Mouse (Mus musculus): Measurements from ENCODE around the gene Ccdc43.
A peak's percentile ranks its signal among the peaks of the same experiment; 100 is the strongest.
"Not testable (repeated sequence)": the region's sequence is repeated elsewhere in the genome, so short reads cannot be mapped to it uniquely, and the experiment has no call there.

The Ccdc43 gene

DNA sequence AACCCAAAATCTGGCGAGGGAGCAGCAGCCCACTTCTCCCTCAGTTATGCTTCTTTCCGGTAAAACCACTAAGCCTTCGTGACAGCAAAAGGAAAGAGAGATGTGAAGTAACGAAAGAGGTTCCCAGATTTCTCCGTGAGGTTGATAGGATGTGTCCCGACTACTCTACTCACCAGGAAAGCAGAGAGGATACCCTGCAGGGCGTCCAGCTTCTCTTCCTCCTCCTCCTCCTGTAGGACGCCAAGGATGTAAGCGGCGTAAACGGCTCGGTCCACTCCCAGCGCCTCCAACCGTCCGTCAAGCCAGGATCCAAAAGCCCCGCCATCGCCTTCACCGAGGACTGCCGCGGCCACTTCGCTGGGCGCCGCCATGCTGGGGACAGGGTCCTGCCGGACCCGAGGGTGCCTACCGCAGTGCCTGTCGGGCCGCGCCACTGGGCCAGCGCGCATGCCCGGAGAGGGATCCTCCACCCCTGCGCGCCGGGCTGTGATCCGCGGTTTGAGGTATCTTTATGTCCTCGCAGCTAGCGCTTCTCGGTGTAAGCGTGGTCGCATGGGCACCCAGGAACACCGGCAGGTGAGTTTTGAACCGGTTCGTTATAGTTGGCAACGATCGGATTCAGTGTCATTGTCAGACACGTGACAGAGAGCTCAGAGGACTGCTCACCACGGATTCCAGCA, at the start of gene Ccdc43:
Gene Ccdc43 (minus strand): TSS at position 445 of the 680 bp plus-strand sequence.
- DNase-seq (ENCODE audit: low spot score in 2 of 2) = peak; percentile 88 to 95

DNA sequence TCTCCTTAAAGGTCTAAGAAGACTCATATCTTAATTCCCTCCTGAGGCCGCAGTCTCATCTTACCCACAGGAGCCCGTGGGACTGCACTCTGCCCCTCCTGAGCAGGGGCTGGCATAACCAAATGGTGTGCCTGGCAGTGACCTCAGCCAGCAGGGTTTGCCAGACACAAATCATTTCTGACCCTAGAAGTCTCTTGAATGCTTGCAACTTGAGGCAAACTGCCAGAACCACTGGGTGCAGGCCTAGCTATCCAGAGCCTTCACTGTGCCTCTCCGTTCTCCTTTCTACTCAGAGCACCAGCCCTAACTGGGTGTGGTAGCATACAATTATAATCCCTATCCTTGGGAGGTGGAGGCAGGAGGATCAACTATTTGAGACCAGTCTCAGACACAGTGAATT, 47.2 kb upstream of the Ccdc43 start:
- DNase-seq (ENCODE audit: low spot score in 2 of 2) = no peak

DNA sequence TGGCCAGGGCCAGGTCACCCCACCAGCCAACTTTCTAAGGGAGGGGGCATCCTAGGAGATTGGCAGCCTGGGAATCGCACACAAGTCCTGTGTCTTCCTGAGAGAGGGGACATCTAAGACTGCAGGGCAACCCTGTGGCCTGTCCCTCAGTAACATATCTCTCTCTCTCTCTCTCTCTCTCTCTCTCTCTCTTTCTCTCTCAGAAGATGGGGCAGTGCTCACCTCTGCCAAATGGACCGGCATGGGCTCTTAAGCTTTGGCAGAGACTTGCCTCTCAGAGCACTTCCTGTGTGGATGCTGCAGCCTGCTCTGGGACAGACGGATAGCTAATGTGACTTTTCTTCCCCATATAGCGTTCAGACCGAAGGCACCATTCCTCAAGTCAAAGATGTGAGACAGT, 45.3 kb upstream of the Ccdc43 start:
- no peak for DNase-seq (ENCODE audit: low spot score in 2 of 2)

DNA sequence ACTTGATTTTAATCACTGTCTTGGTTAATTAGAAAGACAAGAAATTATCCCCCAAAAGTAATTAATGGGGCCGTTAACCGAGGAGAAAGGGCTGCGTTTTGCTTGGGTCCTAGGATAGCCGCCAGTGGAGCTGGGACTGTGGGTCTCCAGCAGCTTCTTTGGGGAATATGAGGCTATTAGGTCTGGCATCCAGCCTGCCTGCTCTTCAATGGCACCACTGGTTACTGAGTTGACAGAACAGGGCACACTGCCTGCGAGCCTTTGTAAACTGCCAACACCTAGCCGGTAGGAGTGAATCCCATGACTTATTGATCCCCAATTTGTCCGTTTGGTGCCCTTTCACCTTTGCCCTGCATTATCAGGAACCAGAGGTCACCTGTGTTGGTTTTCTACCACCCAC, 44.5 kb upstream of the Ccdc43 start:
- no peak for DNase-seq (ENCODE audit: low spot score in 2 of 2)

DNA sequence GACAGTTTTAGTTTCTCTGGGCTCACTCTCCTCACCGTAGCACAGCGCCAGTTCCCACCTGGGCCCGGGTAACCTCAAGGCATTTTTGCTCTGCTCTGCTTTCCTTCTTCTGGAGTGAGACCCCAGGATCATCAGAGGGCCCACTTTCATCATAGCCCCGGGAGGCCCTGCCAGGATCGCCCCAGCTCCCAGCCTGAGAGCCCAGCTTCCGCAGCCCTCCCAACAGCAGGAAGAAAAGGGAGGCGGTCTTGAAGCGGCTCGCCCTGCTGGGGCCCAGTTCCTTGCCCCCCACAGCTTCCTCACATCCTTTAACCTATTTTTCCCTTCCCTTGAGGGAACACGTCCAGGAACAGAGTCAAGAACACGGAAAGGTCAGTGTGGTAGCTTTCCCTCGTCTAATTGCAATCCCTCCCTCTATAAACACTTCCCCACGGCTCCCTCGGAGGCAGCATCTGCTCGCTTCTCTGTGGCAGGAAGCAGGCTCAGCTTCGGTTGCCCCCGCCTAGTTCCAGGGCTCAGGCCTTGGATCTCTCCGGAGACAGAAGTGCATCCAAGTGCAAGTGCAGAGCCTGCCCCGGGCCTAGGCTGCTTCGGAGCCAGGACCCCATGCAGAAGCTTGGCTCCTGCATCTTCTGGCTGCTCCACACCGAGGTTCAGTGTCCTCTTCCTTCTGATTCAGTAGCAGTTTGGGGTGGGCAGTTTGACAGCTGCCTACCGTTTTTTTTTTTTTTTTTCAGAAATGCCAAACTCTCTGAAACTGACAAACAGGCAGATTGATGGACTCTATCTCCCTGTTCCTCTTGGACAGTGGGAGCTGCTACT, 43.8 kb upstream of the Ccdc43 start:
- DNase-seq (ENCODE audit: low spot score in 2 of 2) = no peak

DNA sequence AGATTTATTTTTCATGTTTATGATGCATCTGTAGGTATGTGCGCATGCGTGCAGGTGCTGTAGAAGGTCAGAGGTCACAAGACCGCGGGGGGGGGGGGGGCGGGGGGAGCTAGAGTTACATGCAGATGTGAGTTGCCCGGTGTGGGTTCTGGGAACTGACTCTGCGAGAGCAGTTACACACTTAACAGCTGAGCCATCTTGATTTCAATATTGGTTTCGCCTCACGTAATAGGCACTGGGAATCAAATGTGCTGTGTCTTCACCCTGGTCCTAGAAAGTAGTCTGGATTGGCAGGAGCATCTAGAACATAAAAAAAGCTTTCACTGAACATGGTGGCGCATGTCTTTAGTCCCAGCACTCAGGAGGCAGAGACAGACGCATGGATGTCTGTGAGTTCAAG, 43.1 kb upstream of the Ccdc43 start:
- DNase-seq (ENCODE audit: low spot score in 2 of 2) = no peak

DNA sequence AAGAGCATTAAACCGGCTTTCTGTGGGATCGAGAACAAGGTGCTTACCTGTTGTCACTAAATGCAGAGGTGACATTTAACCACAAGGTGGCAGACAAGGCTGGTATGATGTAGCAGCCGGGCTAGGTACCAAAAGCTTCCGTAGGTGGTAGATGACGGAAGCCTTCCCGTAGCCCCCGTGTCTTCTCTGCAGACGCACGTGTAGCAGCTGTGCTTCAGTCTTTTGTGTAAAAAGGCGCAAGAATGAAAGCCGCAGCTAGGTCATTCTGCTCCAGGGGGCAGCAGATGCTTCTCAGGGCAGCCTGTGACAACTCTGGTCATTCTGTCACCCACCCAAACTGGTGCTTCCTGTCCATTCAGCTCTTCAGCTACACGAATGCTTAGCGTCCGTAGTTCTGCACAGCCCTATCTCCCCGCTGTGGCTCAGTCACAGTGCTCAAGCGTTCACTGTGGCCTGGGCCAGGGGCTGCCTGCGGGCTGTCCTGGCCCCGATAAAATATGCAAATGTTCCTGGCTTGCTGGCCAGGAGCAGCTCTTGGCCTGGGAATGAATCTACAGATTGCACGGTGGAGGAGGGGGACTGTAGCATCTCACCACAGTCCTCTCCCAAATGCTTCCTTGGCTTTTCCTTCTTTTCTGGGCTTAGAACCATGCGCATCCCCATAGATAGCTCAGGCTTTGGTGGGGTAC, 41.8 kb upstream of the Ccdc43 start:
- DNase-seq (ENCODE audit: low spot score in 2 of 2) = no peak

DNA sequence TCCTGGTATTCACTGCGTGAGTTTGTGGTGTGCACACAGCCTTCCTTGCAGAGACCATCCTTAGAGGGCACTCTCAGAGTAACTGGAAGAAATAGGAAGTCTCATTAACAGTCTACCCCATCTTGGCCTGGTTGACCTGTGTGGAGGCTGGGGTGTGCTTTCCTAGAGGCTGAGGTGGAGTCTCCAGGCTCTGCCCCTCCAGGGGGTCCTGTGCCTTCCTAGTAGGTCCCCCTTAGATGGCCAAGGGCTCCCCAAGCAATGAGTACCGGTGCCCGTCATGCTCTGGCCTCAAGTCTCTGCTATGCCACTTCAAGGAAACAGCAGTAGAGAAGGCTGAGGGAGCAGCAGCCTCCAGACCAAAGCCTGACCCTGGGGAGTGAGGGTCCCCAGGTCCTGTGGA, 40.5 kb upstream of the Ccdc43 start:
- DNase-seq (ENCODE audit: low spot score in 2 of 2) = no peak

DNA sequence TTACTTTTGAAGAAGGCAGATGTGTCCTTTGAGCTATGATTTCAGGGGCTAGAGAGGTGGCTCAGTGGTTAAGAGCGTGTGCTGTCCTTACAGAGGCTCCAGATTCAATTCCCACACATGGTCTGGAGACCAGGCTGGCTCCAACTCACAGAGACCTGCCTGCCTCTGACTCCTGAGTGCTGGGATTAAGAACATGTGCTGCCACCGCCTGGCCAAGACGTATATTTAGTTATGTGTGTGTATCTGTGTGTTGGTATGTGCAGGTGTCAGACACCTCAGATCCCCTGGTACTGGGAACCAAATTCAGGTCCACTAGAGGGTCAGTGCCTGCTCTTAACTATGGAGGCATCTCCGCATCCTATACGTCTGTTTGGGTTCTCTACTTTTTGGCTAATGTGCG, 37.4 kb upstream of the Ccdc43 start:
- no peak for DNase-seq (ENCODE audit: low spot score in 2 of 2)

DNA sequence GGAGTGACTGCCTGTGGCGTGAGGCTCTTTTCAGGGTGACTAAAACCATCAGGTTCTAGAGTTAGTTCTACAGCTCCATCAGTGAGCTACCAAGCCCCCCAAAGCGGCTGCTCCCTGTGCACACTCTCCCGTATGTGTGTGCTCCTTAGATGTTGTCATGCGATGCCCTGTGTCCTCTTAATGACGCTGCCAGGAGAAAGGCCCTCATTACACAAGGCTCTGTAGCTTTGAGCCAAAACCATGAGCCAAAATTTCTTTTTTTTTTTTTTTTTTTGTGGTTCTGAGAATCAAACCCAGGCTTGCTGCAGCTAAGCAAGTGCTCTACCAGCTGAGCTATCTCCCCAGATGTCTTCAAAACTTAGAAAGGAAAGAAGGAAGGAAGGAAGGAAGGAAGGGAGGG, 35.6 kb upstream of the Ccdc43 start:
- DNase-seq (ENCODE audit: low spot score in 2 of 2) = no peak

DNA sequence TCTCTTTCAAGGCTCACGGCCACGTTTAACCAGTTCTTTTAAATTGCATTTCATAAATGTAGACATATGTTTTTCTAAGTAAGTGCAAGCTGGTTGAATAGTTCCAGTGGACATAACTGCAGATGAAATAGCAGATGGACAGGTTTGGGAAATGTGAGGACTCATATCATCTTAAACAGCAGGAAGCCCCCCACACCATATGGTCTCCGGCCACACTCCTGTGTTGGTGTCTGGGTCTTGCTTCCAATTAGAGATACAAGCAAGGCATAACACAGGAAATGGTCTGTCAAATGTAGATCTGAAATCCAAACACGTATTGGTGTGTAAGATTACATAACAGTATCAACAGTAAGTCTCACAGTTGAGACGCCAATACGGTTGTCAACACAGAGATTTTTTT, 33.8 kb upstream of the Ccdc43 start:
- DNase-seq (ENCODE audit: low spot score in 2 of 2) = no peak

DNA sequence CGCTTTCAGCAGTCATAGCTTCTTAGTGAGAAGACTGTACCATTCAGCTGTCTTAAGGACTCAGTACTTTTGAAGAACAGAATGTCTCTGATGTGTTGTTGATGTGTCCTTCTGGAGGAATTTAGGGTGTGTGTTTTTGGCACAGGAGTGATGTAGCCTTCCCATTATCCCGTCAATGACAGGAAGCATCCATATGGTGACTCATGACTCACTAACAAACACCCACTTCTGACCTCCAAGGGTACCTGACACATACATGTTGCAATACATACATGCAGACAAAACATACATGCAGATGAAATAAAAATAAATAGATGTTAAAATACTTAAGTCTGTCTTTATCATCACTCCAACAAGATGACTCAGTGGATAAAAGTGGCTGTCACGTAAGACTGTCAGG, 32.3 kb upstream of the Ccdc43 start:
- DNase-seq (ENCODE audit: low spot score in 2 of 2) = no peak

DNA sequence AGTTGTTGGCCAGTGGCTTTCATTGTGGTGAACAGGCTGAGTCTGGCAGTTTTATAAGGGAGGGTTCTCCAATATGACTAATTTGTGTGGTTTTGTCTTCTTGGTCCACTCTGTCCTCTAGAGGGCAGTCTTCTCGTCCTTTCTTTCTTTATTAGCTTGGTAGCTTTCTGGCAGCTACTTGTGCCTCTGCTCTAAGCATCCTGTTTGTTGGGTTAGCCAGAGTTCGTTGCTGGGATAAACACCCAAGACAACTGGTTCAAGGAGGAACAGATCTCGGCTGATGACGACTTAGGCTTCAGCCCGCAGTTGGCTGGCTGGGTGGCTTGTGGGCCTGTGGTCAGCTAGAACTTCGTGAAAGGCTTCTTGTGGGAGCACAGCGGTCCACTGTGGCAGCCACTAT, 31.0 kb upstream of the Ccdc43 start:
- no peak for DNase-seq (ENCODE audit: low spot score in 2 of 2)

DNA sequence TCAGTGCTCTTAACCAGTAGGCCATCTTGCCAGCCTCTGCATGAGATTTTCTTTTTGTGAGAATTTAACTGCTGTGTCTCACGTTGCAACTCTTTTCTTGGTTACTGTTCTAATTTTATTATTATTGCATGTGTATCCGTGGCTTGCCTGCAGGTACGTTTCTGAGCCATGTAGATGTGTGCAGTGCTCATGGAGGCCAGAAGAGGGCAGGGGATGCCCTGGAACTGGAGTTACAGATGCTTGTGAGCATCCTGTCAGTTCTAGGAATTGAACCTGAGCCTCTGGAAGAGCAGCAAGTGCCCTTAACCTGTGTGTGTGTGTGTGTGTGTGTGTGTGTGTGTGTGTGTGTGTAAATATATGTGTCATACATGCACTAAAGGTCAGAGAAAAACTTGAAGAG, 28.0 kb upstream of the Ccdc43 start:
- DNase-seq (ENCODE audit: low spot score in 2 of 2) = no peak

DNA sequence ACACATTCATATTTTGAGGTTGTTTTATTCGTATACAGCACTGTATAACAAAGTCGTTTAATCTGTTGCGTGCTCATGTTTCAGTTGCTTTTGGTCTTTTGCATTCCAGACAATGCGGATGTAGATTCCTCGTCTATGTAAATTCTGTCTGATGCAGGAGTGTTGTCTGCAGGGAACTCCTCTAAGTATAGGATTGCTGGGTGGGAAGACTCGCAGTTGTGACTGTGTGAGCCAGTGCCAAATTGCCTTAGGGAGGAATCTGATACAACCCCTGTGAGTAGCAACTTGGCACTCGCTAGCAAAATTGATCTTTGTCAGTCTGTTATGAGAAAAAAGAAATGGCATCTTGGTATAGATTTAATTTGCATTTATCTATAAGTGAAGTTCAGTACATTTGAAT, 18.6 kb upstream of the Ccdc43 start:
- DNase-seq (ENCODE audit: low spot score in 2 of 2) = no peak

DNA sequence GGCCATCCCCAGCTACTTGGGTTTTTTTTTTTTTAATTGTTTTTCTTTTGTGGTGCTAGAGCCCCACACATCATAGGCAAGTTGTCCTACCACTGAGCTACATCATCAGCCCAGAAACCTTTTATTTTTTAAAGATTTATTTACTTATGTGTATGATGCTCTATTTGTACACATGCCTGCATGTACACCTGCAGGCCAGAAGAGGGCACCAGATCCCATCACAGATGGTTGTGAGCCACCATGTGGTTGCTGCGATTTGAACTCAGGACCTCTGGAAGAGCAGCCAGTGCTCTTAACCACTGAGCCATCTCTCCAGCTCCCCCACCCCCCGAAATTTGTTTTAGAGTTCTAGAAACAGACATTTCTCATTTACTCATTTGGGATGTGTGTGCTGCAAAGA, 17.0 kb upstream of the Ccdc43 start:
- DNase-seq (ENCODE audit: low spot score in 2 of 2) = not testable (repeated sequence)

DNA sequence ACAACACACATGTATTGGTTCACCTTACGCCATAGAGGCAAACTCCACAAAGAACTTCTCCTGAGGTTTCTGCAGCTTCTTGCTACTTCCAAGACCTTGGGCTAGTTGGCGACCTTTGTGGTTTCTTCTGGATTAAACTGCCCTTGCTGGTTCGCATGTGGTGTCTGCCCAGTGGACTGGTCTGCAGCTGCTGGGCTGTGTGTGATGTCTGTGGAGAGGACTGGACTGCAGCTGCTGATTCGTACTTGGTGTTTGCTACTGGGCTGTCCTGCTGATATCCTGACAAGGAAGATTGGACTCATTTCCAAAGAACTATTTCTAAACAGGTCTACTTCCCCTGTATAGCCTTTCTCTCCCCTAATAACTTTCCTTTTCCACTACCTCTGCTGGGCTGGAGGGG, 14.8 kb upstream of the Ccdc43 start:
- no peak for DNase-seq (ENCODE audit: low spot score in 2 of 2)

DNA sequence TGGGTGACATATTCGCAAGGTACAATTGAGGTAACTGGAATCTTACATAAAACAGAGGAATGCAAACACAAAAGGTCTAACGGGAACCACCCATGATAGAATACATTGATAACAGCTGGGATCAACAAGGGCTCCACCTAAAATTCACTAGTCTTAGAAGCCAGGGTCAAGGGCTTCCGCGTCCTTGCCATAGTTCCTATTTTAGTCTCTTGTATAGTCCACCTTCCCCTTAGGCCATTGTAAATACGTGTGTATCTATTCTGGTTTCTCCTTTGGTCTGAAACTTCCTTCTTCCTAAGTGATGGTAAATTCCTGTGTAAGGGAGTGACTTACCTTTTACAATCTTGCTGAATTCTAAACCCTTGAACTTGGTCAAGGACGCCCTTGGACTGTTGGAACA, 4.6 kb upstream of the Ccdc43 start:
- not testable (repeated sequence) for DNase-seq (ENCODE audit: low spot score in 2 of 2)

DNA sequence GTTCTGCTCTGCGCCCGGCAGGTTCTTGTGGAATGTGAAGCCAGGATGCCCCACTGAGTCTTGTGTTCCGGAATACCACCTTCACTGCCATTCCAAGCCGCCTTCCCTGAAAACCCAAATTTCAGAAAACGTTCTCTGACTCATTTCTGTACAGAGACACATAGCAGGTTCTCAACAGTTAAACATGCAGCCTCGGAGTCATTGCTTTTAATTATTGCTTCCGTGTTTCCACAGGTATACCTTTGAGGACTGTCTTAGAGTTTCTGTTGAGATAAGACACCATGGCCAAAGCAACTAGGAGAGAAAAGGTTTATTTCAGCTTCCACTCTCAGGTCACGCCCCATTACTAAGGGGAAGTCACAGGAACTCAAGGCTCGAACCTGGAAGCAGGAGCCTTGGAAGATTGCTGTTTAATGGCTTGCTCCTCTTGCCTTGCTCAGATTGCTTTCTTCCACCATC, 465 bp upstream of the Ccdc43 start:
- no peak for DNase-seq (ENCODE audit: low spot score in 2 of 2)

DNA sequence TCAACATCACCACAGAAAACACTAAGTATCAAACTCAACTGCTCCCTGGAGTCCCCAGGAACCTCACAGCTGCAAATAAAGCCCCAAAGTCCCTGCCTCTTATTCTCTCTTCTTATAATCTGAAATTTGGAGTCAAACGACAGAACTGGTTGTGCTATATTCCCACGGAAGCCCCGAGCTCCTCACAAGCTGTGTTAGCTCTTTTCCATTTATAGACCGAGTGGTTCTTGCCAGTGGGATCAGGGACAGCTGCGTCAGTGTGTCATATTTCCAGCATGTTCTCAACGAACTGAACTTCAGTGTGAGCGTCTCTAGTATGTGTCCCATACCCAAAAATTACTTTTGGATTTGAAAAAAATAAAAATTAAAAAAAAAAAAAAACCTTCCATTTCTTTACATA, 2.3 kb downstream of the Ccdc43 start:
- DNase-seq (ENCODE audit: low spot score in 2 of 2) = no peak

DNA sequence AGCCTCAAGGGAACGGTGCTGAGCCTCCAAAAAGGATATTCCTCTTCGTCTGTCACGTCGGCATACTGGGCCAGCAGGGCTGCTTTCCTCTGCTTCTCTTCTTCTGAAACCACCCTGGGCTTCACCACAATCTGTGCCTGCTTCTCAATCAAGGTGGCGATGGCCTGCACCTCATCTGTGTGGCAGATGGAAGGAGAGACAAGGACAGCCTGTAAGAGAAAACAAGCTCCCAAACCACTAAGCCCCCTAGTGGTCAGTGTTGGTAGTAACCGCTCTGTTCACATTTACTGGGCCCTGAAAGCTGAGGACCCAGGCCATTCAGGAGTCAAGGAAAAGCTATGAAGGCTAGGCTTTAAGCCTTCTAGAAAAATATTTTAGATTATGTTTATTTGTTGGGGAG, 7.4 kb downstream of the Ccdc43 start:
- DNase-seq (ENCODE audit: low spot score in 2 of 2) = peak; percentile 61 to 87

DNA sequence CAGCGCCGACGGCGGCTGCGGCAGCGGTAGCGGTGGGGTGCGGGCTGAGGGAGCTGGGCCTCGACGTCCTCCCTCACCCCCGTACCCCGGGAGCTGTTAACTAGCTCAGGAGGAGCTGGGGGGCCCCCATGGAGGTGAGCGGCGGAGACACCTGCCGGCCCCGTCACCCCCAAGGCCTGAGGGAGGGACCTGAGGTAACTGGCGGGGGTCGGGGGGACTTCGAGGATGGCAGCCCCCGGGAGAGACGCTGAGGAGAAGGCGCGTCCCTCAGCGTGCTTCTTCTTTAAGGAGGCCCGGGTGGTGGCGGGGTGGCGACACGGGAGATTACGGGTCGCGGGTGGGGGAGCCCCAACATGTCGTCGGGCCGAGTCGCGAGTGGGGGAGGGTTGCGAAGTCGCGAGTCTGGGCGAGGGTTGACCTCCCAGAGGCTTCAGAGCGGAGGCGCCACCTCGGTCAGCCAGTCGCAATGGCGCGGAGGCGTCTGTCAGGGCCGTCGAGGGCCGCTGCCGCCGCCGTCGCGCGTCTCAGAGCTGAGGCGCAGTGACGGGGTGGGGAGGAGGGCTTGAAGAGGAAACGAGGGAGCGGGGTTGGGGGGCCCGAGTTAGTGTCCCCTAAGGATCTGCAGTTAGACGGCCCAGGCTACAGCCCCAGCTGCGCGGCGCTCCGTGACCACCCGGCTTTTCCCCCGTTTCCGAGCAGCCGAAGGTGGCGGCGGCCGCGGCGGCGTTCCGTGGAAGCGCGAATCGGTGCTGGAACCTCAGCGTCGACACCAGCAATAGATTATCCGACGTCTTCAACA, 31.7 kb downstream of the Ccdc43 start:
- peak in 1 of 2 experiments; percentile 60 for DNase-seq (ENCODE audit: low spot score in 2 of 2)
